Mouse (Mus musculus) stomach, embryonic 14.5 days (tissue): Measurements from ENCODE around the gene Krtap3-3. TPM values are rescaled to one million over a fixed set of nuclear protein-coding genes. Genes with fewer than 3 reads are reported as not detected.
A peak's percentile ranks its signal among the peaks of the same experiment; 100 is the strongest.

ENCODE experiments used
- ATAC-seq: fragments of 200-750 bp; cut with Nextera tagmentation; 2 replicates; pipeline ENCODE4 v1.8.0; 2017; ENCODE audit warnings: low read depth, moderate TSS enrichment; ENCODE audit not compliant: insufficient number of reproducible peaks, insufficient read depth, low FRiP score
- H3K27ac ChIP-seq: fragments of 300-500 bp; sonication (generic); 2 replicates; pipeline ENCODE4 v1.5.1; 2014; ENCODE audit warnings: mild to moderate bottlenecking, low read length, moderate library complexity, mixed read lengths
- H3K27me3 ChIP-seq: fragments of 300-500 bp; sonication (generic); 2 replicates; pipeline ENCODE4 v1.6.1; 2014; ENCODE audit warnings: low read length, control low read depth, mixed read lengths; ENCODE audit not compliant: control insufficient read depth, insufficient read depth
- H3K36me3 ChIP-seq: fragments of 300-500 bp; sonication (generic); 2 replicates; pipeline ENCODE4 v1.6.1; 2014; ENCODE audit warnings: mild to moderate bottlenecking, control low read depth, low read length, moderate library complexity, mixed read lengths; ENCODE audit not compliant: control insufficient read depth, insufficient read depth
- H3K4me1 ChIP-seq: fragments of 300-500 bp; sonication (generic); 2 replicates; pipeline ENCODE4 v1.6.1; 2014; ENCODE audit warnings: low read length, control low read depth, mixed read lengths; ENCODE audit not compliant: control insufficient read depth, insufficient read depth
- H3K4me2 ChIP-seq: fragments of 300-500 bp; sonication (generic); replicated peaks from 2 replicates; pipeline ENCODE4 v1.6.1; 2014; ENCODE audit warnings: low read depth, low read length, control low read depth
- H3K4me3 ChIP-seq: fragments of 300-500 bp; sonication (generic); 2 replicates; pipeline ENCODE4 v1.5.1; 2014; ENCODE audit warnings: low read depth, low read length, control low read depth
- H3K9ac ChIP-seq: fragments of 300-500 bp; sonication (generic); replicated peaks from 2 replicates; pipeline ENCODE4 v1.6.1; 2014; ENCODE audit warnings: low read depth, mild to moderate bottlenecking, control low read depth, low read length, moderate library complexity, mixed read lengths
- H3K9me3 ChIP-seq: fragments of 300-500 bp; sonication (generic); 2 replicates; pipeline ENCODE4 v1.6.1; 2016; ENCODE audit warnings: low read depth, low read length, control low read depth; ENCODE audit not compliant: control insufficient read depth
- WGBS: fragments of 180-500 bp; shearing (Covaris S2); extraction: QIAGEN DNeasy Blood & Tissue Kit; methylation state at CpG from one replicate; pipeline ENCODE4 v1.1.7; 2014; 5-methylcytosine and 5-hydroxymethylcytosine counted together
- polyA plus RNA-seq: library from polyadenylated mRNA; unstranded; fragments of >200 nt; fragmentation: Nextera tagmentation; extraction: Ambion mirVana; gene quantifications from 2 replicates; pipeline ENCODE4 v1.2.1, GENCODE M21; 2014

Krtap3-3 gene
- polyA plus RNA-seq, 1 experiment from 2014 or later = not detected

DNA sequence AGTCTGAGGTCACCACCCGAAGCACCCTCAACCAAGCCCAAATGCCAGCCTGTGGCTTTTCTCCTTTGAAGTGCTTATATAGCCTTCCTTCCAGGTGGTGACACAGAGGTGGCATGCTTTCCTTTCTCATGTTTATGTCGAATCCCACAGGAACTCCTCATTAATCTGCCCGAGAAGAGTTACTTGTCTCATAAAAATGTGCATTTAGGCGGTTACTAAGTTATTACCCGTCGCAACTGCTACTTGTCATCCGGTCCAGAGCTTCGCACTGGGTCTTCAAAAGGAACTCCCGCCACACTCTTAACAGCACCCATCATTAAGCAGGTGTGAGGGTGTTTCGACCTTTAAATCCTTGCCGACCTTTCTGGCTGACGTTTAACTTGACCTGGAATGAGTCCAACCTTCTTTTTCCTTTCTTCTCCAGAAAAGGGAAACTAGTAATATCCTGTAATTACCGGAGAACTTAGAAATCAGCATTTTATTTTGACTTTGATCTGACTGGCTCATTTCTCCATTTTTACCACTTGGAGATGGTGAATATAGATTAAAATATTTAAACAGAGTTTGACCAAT is 29.3 kb downstream of the Krtap3-3 start, which contains the start of gene Krt39:
TSS of gene Krt39 (minus strand) at position 51 of the 573 bp plus-strand sequence.
- Histone ChIP-seq H3K9me3 (no peaks in the 10 kb centered on the region), H3K9ac (no peak within 1 kb of the TSS), H3K36me3 (no peaks in the 10 kb centered on the region), H3K4me1 (no peaks in the 10 kb centered on the region), H3K27ac (no peak within 1 kb of the TSS), H3K27me3 (no peaks in the 10 kb centered on the region), H3K4me2 (no peak within 1 kb of the TSS), H3K4me3 (no peak within 1 kb of the TSS)
- WGBS = 72% methylated on average over 13 of the region's 13 CpGs
- ATAC-seq = no peak

GRCm38 (mm10) chr11:99514098-99514497 is 36.6 kb downstream of the Krtap3-3 start:
- no peaks in the 10 kb centered on the region for H3K36me3 ChIP-seq
- WGBS = 62% methylated on average over 8 of the region's 8 CpGs
- H3K9me3 ChIP-seq = no peaks in the 10 kb centered on the region
- H3K9ac ChIP-seq = no peak overlapping the region
- no peaks in the 10 kb centered on the region for H3K27me3 ChIP-seq
- H3K4me2 ChIP-seq = no peak overlapping the region
- peak overlapping the region; percentile 34; the same call in 1 of the 2 replicates for H3K27ac ChIP-seq
- no peak overlapping the region for H3K4me3 ChIP-seq
- peak; percentile 67; the same call in 1 of the 2 replicates for ATAC-seq
- H3K4me1 ChIP-seq = no peaks in the 10 kb centered on the region

Other genes with a start within 250 kb of the Krtap3-3 start
- not detected in 2 replicates for gene Krt25, start 227.9 kb downstream of the Krtap3-3 start, polyA plus RNA-seq
- not detected in 2 replicates for gene Krt26, start 212.9 kb downstream of the Krtap3-3 start, polyA plus RNA-seq
- gene Krt27, start 199.8 kb downstream of the Krtap3-3 start, polyA plus RNA-seq = not detected in 2 replicates
- gene Krt28, start 176.0 kb downstream of the Krtap3-3 start, polyA plus RNA-seq = 0.21 TPM in 1 of 2 replicates, not detected in the other
- gene Krt10, start 161.5 kb downstream of the Krtap3-3 start, polyA plus RNA-seq = 31.7 and 37.0 TPM in 2 replicates
- not detected in 2 replicates for gene Krt12, start 128.6 kb downstream of the Krtap3-3 start, polyA plus RNA-seq
- gene Krt20, start 112.7 kb downstream of the Krtap3-3 start, polyA plus RNA-seq = 3.0 and 3.9 TPM in 2 replicates
- 18.3 and 21.4 TPM in 2 replicates for gene Krt23, start 57.7 kb downstream of the Krtap3-3 start, polyA plus RNA-seq
- not detected in 2 replicates for gene Krt39, start 29.5 kb downstream of the Krtap3-3 start, polyA plus RNA-seq
- gene Krt40, start 7.7 kb downstream of the Krtap3-3 start, polyA plus RNA-seq = not detected in 2 replicates
- gene Krtap3-2, start 6.0 kb upstream of the Krtap3-3 start, polyA plus RNA-seq = not detected in 2 replicates
- gene Gm11939, start 8.6 kb upstream of the Krtap3-3 start, polyA plus RNA-seq = not detected in 2 replicates
- not detected in 2 replicates for gene Krtap3-1, start 15.8 kb upstream of the Krtap3-3 start, polyA plus RNA-seq
- not detected in 2 replicates for gene Krtap1-5, start 30.2 kb upstream of the Krtap3-3 start, polyA plus RNA-seq
- gene Krtap1-4, start 32.8 kb upstream of the Krtap3-3 start, polyA plus RNA-seq = not detected in 2 replicates
- not detected in 2 replicates for gene Krtap1-3, start 40.5 kb upstream of the Krtap3-3 start, polyA plus RNA-seq
- not detected in 2 replicates for gene Krtap9-3, start 47.2 kb upstream of the Krtap3-3 start, polyA plus RNA-seq
- not detected in 2 replicates for gene Gm11938, start 52.4 kb upstream of the Krtap3-3 start, polyA plus RNA-seq
- not detected in 2 replicates for gene Gm11937, start 59.3 kb upstream of the Krtap3-3 start, polyA plus RNA-seq
- not detected in 2 replicates for gene Krtap2-4, start 64.0 kb upstream of the Krtap3-3 start, polyA plus RNA-seq
- not detected in 2 replicates for gene Gm11562, start 69.6 kb upstream of the Krtap3-3 start, polyA plus RNA-seq
- gene Krtap4-1, start 77.4 kb upstream of the Krtap3-3 start, polyA plus RNA-seq = not detected in 2 replicates
- gene Krtap4-2, start 84.2 kb upstream of the Krtap3-3 start, polyA plus RNA-seq = not detected in 2 replicates
- gene Krtap4-7, start 93.2 kb upstream of the Krtap3-3 start, polyA plus RNA-seq = not detected in 2 replicates
- gene Gm11555, start 99.4 kb upstream of the Krtap3-3 start, polyA plus RNA-seq = not detected in 2 replicates
- gene Gm11563, start 108.1 kb upstream of the Krtap3-3 start, polyA plus RNA-seq = not detected in 2 replicates
- not detected in 2 replicates for gene Krtap4-6, start 115.1 kb upstream of the Krtap3-3 start, polyA plus RNA-seq
- not detected in 2 replicates for gene Gm14190, start 139.9 kb upstream of the Krtap3-3 start, polyA plus RNA-seq
- gene Gm14180, start 183.4 kb upstream of the Krtap3-3 start, polyA plus RNA-seq = not detected in 2 replicates
- gene Gm11595, start 222.0 kb upstream of the Krtap3-3 start, polyA plus RNA-seq = not detected in 2 replicates
- gene Krtap4-8, start 229.8 kb upstream of the Krtap3-3 start, polyA plus RNA-seq = not detected in 2 replicates
- gene Krtap4-9, start 234.3 kb upstream of the Krtap3-3 start, polyA plus RNA-seq = not detected in 2 replicates
- not detected in 2 replicates for gene Gm11596, start 242.6 kb upstream of the Krtap3-3 start, polyA plus RNA-seq
- gene Gm11569, start 248.1 kb upstream of the Krtap3-3 start, polyA plus RNA-seq = not detected in 2 replicates